Mouse (Mus musculus) ES-Bruce4 (cell line): ENCODE results near the gene Hsd17b10. TPM values are rescaled to one million over a fixed set of nuclear protein-coding genes. Genes with fewer than 3 reads are reported as not detected.

Source experiments
- H3K27ac ChIP-seq: 2 replicates; pipeline ENCODE4 v1.5.1; 2012; ENCODE audit warnings: low read length, inconsistent platforms; ENCODE audit not compliant: insufficient read depth
- H3K27me3 ChIP-seq: 2 replicates; pipeline ENCODE4 v1.6.1; 2012; ENCODE audit warnings: mild to moderate bottlenecking, low read length, inconsistent platforms; ENCODE audit not compliant: control insufficient read depth, poor library complexity, insufficient read depth, severe bottlenecking
- H3K36me3 ChIP-seq: 2 replicates; pipeline ENCODE4 v1.6.1; 2012; ENCODE audit warnings: inconsistent platforms, mild to moderate bottlenecking, low read length, moderate library complexity; ENCODE audit not compliant: control insufficient read depth, poor library complexity, insufficient read depth, severe bottlenecking
- H3K4me1 ChIP-seq: one replicate; pipeline ENCODE4 v1.8.1; 2011; ENCODE audit warnings: low read length; ENCODE audit not compliant: control insufficient read depth, insufficient read depth
- H3K4me3 ChIP-seq: 2 replicates; pipeline ENCODE4 v1.5.1; 2011; ENCODE audit warnings: low read depth, mild to moderate bottlenecking, low read length
- H3K9ac ChIP-seq: 2 replicates; pipeline ENCODE4 v1.6.1; 2012; ENCODE audit warnings: low read depth, mild to moderate bottlenecking, inconsistent platforms; ENCODE audit not compliant: poor library complexity, severe bottlenecking
- H3K9me3 ChIP-seq: replicated peaks from 2 replicates; pipeline ENCODE4 v1.6.1; 2012; ENCODE audit warnings: mild to moderate bottlenecking, low read length, inconsistent platforms; ENCODE audit not compliant: control insufficient read depth, poor library complexity, insufficient read depth, severe bottlenecking
- CTCF ChIP-seq: IDR thresholded peaks from one replicate; pipeline ENCODE4 v1.8.1; 2011; ENCODE audit warnings: low read depth, low read length
- EP300 ChIP-seq: IDR thresholded peaks from 2 replicates; pipeline ENCODE4 v1.6.1; 2011; ENCODE audit warnings: low read depth, low read length; ENCODE audit not compliant: insufficient read depth
- POLR2A ChIP-seq: IDR thresholded peaks from one replicate; pipeline ENCODE4 v1.8.1; 2011; ENCODE audit warnings: low read length; ENCODE audit not compliant: insufficient read depth
- polyA plus RNA-seq: library from polyadenylated mRNA; stranded (reverse); fragments of >200 nt; gene quantifications from 2 replicates; pipeline ENCODE4 v1.2.4, GENCODE M21; 2011; ENCODE audit warnings: low read depth; ENCODE audit not compliant: missing spikeins, insufficient read depth, insufficient read length

Hsd17b10 gene
- polyA plus RNA-seq, 1 experiment: 75.1 TPM

DNA sequence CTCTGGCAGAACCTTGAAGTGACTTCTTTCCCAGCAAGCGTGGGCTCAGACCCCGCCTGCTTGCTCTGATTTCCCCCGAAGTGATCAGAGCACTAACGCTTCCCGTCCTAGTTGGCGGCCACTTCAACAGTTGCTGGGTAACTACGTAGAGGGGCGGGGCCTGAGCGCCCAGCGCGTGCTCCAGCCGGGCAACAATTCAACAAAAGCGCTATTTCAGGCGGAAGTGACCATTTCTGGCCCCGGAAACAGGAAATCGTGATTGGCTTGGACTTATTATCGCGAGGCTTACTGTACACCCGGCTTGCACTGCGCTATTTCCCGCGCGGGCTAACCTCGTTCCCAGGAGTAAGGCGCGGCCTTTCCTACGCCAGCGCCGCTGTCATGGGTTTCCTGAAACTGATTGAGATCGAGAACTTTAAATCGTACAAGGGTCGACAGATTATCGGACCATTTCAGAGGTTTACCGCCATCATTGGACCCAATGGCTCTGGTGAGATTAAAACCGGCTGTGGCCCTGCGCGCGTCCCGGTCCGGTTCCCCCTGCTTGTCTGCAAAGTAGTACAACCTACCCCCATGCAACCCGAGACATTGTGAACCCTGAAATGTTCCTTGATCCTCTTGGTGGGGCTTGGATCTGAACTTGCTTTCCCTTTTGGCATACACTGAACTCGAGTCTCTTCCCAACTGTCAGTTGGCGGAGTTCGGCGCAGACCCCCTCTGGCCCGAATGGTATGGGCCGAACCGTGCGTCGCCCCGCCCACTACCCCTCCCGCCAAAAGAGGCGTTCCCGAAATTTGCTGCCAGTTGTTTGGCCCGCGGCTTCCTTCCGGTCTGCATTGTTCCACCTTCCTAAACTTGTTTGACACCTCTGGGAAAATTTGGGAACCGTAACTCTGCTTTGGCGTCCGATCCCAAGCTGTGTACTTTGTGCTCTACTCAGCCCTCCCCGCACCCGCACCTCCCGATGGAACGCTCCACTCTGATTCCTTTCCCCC, 14.8 kb downstream of the Hsd17b10 start, which contains the start of the genes Ribc1 and Smc1a:
TSS of gene Ribc1 (minus strand) at position 145 of the 995 bp plus-strand sequence.
TSS of gene Smc1a (plus strand) at position 278 of the 995 bp plus-strand sequence.
- TF ChIP-seq CTCF (no peak), EP300 (no peak), POLR2A (peak; percentile 10)
- Histone ChIP-seq H3K9ac (peak within 1 kb of the TSS; percentile 72), H3K36me3 (no peaks in the 10 kb centered on the region), H3K4me3 (peak within 1 kb of the TSS; percentile 90), H3K27me3 (no peaks in the 10 kb centered on the region), H3K4me1 (no peaks in the 10 kb centered on the region), H3K9me3 (no peaks in the 10 kb centered on the region), H3K27ac (peak within 1 kb of the TSS; percentile 13)

DNA sequence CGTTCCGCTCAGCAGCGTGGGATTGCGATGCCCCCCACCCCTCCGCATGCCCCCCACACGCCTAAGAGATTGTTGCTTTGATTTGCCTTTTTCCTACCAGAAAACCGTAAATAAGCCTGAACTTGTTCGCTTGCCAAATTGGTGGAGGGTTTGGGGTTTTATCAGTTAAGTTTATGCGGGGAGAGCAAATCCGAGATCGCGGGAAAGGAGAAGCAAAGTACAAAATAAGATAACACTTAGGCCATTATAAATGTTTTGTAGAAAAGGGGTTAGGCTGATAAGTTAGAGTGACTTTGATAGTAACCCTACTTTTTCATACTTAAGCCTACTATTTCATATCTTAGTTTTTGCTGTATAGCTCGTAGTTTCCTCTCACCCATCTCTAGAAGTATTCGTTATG, 15.5 kb downstream of the Hsd17b10 start:
- Histone ChIP-seq H3K27ac (no peak overlapping the region), H3K9me3 (no peaks in the 10 kb centered on the region), H3K9ac (peak overlapping the region; percentile 32), H3K27me3 (no peaks in the 10 kb centered on the region), H3K4me3 (peak overlapping the region; percentile 90), H3K36me3 (no peaks in the 10 kb centered on the region), H3K4me1 (no peaks in the 10 kb centered on the region)
- TF ChIP-seq POLR2A: no peak
- TF ChIP-seq EP300: no peak
- no peak for TF ChIP-seq CTCF

DNA sequence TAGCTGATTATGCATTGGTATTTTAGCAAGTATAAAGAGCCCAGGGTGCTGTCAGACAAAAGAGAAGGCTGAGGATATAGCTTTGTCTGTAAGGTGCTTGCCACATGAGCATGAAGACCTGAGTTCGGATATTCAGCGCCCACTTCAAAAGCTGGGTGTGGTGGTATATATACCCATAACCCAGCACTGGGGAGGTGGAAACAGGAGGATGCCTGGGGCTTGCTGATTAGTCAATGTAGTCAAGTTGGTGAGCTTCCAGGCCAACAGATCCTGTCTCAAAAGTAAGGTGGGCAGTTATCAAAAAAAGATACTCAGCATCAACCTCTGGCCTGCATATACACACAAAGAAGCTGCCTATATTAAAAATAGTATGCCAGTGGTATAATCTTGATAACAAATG, 17.6 kb downstream of the Hsd17b10 start:
- no peak for TF ChIP-seq POLR2A
- TF ChIP-seq CTCF: no peak
- no peak for TF ChIP-seq EP300
- Histone ChIP-seq H3K4me3 (no peak overlapping the region), H3K36me3 (peaks cover 7% of the 10 kb centered on the region), H3K9me3 (no peaks in the 10 kb centered on the region), H3K4me1 (no peaks in the 10 kb centered on the region), H3K27me3 (no peaks in the 10 kb centered on the region), H3K9ac (no peak overlapping the region), H3K27ac (no peak overlapping the region)

DNA sequence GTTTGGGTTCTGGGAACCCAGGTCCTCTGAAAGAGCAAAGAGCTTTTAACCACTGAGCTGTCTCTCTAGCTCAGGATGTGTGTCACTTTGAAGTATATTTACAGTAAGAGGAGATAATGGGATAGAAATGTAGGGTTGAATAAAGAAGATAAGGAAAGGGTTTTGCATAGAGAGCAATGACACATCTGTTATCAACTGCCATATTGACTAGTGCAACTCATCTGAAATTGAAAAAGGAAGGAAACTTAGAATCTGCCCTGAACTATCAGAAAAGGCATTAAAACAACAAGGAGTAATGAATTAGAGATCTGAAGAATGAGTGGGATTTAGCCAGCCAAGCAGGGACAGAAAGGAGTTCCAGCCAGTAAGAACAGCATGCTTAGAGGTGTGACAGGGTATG, 38.2 kb downstream of the Hsd17b10 start:
- Histone ChIP-seq H3K27me3 (no peaks in the 10 kb centered on the region), H3K4me3 (no peak overlapping the region), H3K4me1 (no peaks in the 10 kb centered on the region), H3K9ac (no peak overlapping the region), H3K27ac (no peak overlapping the region), H3K36me3 (peaks cover 5% of the 10 kb centered on the region), H3K9me3 (no peaks in the 10 kb centered on the region)
- TF ChIP-seq CTCF: no peak
- no peak for TF ChIP-seq EP300
- no peak for TF ChIP-seq POLR2A

DNA sequence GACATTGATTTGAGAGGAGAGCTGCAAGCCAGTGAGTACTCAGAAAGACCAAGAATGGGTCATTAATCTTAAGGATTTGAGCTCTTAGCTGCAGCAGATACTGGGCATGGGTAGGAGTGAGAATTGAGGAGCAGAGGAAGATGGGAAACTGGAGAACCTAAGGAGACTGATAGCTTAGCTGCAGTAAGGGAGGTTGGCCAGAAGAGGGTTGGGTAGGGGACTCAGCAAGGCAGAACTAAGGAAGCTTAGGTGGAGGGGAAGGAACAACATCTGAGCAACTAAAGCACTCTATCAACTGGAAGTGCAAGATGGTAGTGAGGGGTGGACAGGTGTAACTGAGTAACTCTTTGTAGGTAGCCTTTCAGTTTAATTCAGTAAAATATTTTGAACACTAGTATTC, 45.6 kb downstream of the Hsd17b10 start:
- H3K9me3 ChIP-seq: no peaks in the 10 kb centered on the region; the same call in 1 of the 2 replicates
- peaks cover 5% of the 10 kb centered on the region for H3K36me3 ChIP-seq
- H3K9ac ChIP-seq: no peak overlapping the region
- no peaks in the 10 kb centered on the region for H3K4me1 ChIP-seq
- no peak for TF ChIP-seq POLR2A
- TF ChIP-seq CTCF: no peak
- no peak for TF ChIP-seq EP300
- H3K27me3 ChIP-seq: no peaks in the 10 kb centered on the region
- H3K27ac ChIP-seq: no peak overlapping the region
- no peak overlapping the region for H3K4me3 ChIP-seq

DNA sequence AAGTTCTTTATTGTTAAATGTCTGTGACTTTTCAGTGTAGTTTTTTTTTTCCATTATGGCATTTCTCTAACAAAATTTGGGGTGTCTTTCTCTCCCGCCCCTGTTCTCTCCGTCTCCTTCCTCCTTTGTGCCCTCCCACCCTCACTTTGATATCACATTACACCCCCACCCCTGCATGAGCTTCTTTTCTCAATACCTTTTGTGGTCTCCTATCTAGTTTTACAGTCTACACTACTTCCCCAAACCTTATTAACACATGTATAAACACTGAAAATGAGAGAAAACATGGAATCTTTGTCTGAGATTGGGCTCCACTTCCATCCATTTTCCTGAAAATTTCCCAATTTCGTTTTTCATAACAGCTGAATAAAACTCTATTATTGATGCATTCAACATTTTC, 50.9 kb downstream of the Hsd17b10 start:
- no peaks in the 10 kb centered on the region; the same call in 1 of the 2 replicates for H3K9me3 ChIP-seq
- H3K4me1 ChIP-seq: no peaks in the 10 kb centered on the region
- H3K9ac ChIP-seq: no peak overlapping the region
- no peaks in the 10 kb centered on the region for H3K27me3 ChIP-seq
- H3K4me3 ChIP-seq: no peak overlapping the region
- H3K27ac ChIP-seq: no peak overlapping the region
- H3K36me3 ChIP-seq: no peaks in the 10 kb centered on the region; the same call in none of the 2 replicates
- TF ChIP-seq EP300: no peak

Other genes starting within 250 kb of the Hsd17b10 start
- 306 and 343 TPM in 2 replicates for gene Huwe1, start 201.0 kb upstream of the Hsd17b10 start, polyA plus RNA-seq
- gene Ribc1, start 14.4 kb downstream of the Hsd17b10 start, polyA plus RNA-seq: 8.1 and 8.3 TPM in 2 replicates
- 134 and 158 TPM in 2 replicates for gene Smc1a, start 14.6 kb downstream of the Hsd17b10 start, polyA plus RNA-seq
- gene Iqsec2, start 142.4 kb downstream of the Hsd17b10 start, polyA plus RNA-seq: 3.5 and 4.3 TPM in 2 replicates
- 70.8 and 71.2 TPM in 2 replicates for gene Kdm5c, start 231.2 kb downstream of the Hsd17b10 start, polyA plus RNA-seq